Mouse (Mus musculus): ENCODE measurements around the gene Plekhh3.

Gene Plekhh3

DNA sequence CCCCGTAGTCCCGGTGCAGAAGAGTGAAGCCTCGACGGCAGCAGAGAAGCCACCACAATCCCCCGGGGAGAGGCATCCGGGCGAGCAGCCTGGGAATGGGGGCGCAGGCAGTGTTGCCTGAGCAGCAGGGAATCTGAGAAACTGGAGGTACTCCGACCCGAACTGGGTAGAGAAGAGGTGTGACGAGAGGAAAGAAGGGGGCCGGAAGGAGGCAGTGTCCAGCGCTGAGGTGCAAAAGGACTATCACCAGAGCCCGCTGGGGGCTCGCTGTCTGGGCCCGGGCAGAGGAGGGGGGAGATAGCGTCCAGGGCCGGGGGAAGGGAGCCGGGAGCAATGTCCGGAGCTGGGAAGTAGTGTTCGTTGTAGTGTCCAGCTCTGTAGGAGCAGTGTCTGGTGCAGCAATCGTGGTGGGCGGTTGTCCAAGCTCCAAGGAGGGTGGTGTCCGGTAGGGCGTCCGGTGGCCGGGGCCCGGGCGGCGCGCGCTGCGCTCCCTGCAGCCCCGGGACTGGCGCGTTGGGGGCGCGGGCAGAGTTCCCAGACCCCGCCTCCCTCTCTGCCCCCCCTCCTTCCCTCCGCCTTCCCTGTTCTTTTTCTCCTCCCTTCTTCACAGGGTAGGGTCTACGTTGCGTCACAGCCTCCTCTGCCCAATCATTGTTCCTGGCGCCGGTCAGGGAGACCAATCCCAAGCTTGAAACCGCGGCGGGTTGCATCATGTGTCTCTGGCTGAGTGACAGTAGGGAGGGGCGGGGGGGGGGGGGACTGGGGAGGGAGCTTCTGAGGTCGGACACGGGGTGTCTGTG lies at the start of gene Plekhh3:
Gene Plekhh3 (minus strand): TSS at position 541 of the 800 bp plus-strand sequence.
- peak; percentile 79 to 89 for DNase-seq (ENCODE audit: low spot score in 2 of 2)

DNA sequence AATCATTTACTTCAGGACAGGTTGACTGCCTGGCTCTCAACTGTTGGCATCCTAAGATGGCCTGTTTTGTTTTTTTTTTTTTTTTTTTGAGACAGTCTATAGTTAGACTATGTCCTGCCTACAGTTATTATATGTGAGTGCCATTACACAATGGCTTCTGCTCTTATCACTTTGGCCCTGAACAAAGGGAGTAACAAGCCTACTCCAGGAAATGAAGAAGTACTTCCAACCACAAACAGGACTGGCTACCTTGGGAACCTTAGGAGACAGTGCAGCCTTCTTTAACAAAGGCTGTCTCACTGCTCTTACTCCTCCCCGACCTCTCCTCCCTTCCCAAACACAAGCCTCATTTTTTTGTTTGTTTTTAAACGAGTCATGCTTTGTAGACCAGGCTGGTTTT lies 49.7 kb upstream of the Plekhh3 start:
- DNase-seq (ENCODE audit: low spot score in 2 of 2): no peak

DNA sequence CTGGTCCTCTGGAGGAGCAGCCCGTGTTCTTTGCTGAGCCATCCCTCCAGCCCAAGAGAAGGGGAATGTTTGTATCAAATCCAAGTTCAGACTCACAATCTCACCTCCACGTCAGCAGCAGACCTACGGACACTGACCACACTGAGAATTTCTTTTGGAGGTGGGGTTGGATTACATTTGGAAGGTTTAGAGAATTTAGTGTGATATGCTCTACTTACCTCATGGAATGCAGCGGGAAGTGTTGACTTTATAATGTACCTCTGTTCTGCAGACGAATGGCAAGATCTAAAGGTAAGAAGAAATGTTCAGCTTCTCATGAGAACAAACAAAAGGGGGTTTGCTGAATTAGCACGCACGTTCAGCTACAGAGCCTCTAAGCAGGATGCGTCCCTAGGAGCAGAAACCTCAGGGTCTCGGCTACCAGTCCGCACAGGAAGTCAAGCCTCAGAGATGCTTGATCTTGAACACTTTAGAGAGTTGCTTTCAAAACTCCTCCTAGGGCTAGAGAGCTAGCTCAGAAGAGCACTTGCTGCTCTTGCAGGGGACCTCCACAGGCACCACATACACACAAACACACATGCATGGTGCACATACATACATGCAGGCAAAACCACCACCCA lies 47.4 kb upstream of the Plekhh3 start:
- DNase-seq (ENCODE audit: low spot score in 2 of 2): no peak

DNA sequence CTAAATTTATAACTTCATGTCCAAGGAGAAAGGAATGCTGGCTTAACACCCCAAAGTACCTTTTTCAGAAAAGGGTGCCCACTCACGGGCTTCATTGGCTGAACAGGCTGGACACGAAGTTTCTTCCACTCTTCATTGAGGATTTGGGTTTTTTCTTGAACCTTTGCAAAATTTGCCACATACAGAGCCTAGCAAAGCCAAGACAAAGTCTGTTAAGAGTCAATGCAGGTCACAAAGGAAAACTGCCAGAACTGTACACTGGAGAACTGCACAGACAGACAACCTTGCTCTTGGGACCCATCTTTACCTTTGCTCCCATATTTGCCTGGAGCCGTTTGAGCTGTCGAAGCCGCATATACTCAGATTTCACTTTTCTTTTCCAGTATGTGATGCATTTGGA lies 45.8 kb upstream of the Plekhh3 start:
- no peak for DNase-seq (ENCODE audit: low spot score in 2 of 2)

DNA sequence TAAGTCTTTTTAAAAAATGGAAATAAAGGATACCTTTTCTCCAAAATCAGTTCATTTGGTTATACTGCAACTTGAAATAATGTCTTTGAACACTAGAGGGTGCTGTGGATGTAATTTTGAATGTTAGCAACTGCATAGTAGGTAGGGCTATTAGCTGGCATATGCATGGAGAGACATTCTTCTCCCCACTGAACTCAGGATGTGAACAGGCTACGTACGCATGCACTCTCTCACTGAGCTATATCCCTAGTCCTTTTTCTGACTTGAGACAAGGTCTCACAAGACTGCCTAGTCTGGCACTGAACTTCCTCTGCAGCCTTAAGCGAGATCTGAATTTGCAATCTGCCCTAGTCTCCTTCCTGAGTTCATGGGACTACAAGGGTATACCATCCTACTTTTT lies 40.8 kb upstream of the Plekhh3 start:
- no peak for DNase-seq (ENCODE audit: low spot score in 2 of 2)

DNA sequence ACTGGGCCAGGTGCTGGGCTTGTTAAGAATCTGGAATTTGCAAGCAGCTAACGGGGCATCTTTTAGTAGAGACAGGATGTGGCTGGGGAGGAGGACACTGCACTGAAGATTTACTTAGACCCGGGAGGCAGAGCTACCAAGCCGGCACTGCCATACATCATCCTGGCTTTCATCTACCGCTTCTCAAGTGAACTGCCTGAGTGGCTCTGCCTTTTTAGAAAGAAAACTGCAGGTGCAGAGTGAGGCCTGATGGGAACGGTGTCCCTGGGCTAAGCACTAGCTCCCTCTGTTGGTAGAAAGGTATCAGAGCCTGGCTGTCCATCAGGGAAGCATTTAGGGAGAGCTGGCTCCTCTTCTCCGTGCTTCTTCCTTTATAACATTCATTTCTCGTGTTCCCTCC lies 29.8 kb upstream of the Plekhh3 start:
- DNase-seq (ENCODE audit: low spot score in 2 of 2): peak in 1 of 2 experiments; percentile 57

DNA sequence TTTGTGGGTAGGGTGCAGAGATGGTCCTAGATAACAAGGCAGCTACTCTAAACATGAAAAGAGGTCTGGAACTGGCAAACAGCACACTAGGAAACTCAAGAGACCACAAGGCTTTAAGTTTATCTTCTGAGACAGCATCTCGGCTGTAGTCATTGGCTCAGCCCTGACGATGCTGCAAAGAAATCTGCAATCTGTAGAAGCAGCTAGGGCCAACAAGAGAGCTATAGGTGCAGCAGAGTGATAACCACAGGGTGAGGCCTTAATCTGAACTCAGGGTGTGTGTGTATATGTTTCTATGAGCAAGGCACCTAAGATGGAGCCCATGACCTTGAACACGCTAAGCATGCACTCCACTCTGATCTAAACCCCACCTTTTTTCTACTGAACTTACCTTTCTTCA lies 28.4 kb upstream of the Plekhh3 start:
- DNase-seq (ENCODE audit: low spot score in 2 of 2): no peak

DNA sequence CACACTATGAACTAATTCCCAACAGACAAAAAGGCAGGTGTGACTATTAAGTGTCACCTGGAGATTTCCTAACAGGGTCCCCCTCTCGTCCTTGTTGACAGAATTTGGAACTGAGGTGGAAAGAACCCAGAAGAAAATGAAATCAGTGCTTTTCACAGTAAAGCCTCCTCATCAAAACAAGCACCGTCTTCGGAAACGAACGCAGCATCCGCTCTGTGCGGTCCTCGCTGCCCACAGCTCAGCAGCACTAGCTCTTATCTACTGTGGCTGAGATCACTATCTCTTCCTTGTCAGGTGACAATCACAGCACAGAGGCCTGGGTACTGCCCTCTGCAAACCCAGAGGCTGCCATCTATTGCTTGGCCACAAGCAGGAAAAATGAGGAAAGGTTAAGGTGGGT lies 25.0 kb upstream of the Plekhh3 start:
- no peak for DNase-seq (ENCODE audit: low spot score in 2 of 2)

DNA sequence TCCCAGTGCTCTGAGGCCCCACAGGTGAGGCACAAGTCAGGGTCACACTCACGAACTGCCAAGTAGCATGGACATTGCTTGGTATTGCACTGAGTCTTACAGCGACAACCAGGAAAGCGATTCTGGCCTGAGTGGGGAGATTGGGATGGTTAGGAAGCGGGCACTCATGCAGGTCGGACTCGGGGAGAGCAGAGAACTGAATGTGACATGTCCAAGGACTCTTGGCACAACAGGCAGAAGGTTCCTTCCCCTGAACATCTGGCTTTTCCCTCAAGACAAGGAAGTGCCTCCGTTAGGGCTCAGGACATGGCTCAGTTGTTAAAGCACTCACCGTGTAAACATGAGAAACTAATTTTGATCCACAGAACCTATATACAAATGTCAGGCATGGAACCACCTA lies 24.4 kb upstream of the Plekhh3 start:
- no peak for DNase-seq (ENCODE audit: low spot score in 2 of 2)

DNA sequence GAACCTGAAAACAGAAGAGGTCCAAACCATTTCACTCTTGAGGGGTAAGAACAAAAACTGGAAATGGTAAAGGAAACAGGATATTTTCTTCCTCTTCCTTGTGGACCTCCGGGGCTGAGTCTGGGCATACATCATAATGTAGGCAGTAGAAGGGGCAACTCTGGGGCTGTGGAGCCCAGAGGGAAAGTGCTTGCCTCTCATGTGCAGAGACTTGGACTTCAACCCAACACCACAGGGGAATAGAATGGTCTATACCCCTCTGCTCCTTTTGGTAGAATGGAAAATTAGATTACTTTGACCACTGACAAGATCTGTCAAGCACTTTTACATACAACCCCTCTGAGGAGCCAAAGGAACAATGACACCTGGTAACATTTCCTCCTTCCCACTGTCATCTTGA lies 23.9 kb upstream of the Plekhh3 start:
- DNase-seq (ENCODE audit: low spot score in 2 of 2): no peak

DNA sequence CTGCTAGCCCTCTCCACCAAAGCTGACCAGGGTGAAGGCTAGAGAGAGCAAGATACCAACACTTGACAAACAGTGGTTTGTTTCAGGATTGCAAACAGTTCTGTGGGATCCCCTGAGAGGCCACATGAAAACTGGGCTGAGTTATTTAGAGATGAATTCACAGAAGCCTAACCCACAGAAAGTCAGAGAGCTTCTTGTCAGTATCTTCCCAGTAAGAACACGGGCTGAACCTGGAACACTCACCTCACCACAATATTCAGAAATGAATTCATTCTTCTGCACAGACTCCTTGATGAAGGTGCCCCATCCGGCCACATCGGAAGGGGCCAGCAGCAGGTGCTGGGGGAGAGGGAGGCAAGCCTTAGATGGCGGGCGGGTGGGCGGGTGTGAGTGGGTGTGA lies 23.5 kb upstream of the Plekhh3 start:
- no peak for DNase-seq (ENCODE audit: low spot score in 2 of 2)

DNA sequence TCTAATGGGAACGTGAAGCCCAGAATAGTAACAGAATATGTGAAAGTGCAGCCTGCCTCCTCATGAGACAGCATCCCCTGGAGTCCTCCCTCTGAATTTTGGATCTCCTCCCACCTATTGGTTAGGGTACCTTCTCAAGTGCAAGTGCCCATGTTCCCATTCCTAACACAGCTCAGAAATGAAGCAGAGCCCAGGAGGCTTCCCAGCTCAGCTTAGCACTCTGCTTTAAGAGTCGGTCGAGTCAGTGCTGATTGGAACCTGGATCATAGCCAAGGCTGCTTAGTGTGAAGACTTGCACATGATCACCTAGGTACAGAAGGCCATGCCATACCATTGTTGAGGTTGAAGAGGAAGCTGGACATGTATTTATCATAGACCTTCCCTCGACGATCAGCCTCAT lies 23.0 kb upstream of the Plekhh3 start:
- DNase-seq (ENCODE audit: low spot score in 2 of 2): no peak

DNA sequence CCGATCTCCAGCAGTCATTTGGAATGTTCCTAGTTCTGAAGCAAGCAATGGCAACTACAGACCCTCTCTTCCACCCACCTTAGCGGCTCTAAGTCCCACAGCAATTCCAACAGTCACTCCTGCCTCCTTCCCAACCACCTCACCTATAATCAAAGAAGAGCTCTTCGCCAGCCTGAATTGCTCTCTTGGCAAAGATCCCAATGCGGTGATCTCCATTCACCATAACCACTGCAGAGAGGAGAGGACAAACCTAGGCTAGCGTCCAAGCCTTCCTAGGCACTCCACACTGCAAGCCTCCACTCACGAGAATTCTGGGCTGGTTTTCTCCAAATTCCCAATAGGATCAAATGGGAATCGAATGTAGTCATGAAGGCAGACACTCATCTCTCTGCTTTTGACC lies 21.9 kb upstream of the Plekhh3 start:
- no peak for DNase-seq (ENCODE audit: low spot score in 2 of 2)

DNA sequence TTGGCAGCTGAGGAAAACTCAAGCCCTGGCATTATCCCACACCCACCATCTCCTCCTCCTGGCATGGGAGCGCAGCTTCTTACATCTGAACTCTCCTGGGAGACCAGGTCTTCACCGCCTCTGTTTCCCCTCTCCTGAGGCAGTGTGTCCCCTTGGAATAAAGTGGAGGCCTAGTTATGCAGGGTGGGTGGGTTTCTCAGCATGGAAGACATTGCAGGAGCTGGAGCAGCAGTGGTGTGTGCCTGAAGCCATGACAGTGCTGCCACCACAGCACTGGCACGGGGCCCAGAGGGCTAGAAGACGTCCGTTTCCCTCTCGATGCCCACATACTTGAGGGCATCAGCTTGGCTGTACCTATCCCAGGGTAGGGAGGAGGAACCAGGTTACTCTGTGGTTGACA lies 21.5 kb upstream of the Plekhh3 start:
- DNase-seq (ENCODE audit: low spot score in 2 of 2): no peak

DNA sequence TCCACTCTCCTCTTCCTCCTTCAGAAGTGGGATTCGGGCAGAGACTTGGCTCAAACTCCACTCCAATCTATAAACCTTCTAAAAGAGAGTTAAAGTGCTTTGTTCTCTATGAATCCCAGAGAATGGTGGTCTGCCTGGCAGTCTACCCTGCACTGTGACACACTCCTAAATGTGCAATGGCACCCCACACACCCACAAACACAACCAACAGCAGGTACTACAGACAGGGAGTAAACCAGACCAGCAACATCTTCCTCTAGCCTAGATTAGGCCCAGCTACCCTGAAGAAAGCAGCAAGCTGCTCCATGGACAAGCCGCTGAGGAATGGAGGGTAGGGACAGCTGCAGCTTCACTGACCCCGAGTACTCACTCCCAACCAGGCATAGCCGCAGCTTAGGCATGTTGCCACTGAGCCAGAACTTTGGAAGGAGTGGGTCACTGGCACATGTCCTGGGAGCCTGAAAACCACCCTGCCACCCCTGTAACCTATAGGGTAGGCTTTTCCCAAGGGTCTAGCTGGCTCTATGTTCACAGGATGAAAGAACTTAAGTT lies 20.8 kb upstream of the Plekhh3 start:
- DNase-seq (ENCODE audit: low spot score in 2 of 2): no peak

DNA sequence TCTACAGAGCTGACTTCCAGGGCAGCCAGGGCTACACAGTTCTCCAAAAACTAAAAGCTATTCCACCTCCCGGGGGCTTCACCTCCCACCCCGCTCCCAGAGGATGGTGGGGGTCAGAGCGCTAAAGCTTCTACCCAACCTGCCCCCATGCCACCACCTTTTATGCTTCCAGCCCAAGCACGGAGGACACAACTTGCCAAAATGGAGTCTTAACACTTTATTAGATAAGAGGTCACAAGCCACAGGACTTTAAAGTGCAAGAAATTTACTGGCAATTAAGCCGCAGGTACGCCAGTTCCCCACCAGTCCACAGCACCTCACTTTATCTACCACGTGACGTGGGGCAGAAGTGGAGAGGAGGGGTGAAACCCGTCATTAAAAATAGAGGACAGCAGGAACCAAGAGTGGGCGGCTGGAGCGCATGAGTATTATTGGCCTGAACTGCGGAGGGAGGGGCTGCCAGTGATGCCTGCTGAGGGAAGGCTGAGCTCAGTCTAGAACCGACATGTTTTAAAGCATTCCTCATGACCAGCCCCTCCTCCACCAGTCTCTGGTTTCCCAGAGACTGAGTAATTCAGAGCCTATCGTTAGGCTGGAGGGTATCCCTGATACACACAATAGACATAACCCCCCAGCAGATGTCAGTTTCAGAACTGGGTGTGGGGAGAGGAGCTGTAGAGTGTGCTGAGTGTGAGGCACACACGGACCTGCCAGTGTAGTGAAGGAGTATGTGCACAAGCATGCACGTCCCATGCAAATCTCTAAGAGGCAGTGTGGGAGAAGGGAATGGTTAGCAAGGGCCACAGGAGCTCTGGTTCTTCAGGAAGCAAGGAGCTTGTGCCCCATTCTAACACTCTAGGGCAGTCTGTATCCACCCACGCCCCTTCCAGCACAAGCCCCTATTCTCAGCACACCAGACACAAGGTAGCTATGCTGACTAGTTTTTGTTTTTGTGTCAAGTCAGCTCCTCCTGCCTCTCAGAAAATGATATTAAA lies 20.1 kb upstream of the Plekhh3 start:
- DNase-seq (ENCODE audit: low spot score in 2 of 2): no peak

DNA sequence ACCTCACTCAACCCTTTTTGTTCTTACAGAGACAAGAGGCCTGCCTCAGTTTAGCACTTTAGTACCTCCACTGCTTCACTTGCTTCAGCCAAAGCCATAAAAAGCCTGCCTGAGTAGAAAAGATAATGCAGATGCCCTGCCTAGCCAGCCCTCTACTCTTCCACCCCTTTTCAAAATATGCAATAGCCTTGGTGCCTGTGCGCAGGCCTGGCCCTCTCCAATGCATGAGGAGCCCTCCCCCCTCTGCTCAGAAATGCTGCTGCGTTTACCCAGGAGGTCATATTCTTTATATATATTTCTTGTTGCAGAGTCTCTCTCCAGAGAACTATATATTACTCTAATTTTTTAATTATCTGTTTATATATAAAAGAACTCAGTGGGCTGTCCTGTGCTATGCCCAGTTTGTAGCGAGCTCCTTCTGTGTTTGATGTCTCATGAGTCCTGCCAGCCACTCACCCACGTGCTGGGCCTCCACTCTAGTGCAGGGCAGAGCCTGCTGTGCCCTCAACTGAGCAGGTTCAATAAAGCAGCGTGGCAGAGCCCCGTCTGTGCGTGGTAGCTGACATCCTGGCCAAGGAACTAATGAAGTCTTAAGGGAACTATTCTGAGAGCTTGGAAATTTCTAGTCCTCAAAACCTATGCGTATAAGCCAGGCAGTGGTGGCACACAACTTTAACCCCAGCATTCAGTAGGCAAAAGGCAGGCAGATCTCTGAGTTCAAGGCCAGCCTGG lies 19.2 kb upstream of the Plekhh3 start:
- no peak for DNase-seq (ENCODE audit: low spot score in 2 of 2)

DNA sequence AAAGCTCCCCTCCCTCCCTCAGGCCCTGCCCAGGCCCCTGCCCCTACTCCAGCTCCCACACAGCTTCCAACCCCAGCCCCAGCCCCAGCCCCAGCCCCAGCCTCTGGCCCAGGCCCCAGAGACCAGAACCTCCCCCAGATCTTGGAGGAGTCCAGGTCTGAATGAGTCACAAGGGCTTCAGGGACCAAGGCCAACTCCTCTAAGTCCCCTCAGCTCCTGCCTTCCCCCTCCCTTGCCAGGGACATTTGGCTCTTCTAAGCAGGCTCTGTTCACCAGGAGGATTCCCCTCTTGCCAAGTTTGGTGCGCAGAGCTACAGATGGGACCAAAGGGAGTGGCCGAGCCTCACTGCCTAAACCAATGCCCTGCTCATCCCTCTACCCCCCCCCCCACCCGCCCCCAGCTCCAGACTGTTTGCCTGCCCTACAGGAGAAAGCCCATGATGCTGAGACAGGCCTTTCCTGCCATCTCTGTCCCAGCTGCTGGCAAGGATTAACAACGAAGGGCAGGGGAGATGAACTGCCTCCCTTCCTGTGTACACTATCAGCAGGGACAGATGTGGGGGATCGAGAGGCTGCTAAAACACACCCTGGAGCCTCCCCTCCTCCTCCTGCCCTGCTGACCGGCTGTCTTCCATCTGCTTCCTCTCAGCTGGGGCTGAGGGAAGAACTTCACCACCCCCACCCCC lies 18.5 kb upstream of the Plekhh3 start:
- DNase-seq (ENCODE audit: low spot score in 2 of 2): peak in 1 of 2 experiments; percentile 78

DNA sequence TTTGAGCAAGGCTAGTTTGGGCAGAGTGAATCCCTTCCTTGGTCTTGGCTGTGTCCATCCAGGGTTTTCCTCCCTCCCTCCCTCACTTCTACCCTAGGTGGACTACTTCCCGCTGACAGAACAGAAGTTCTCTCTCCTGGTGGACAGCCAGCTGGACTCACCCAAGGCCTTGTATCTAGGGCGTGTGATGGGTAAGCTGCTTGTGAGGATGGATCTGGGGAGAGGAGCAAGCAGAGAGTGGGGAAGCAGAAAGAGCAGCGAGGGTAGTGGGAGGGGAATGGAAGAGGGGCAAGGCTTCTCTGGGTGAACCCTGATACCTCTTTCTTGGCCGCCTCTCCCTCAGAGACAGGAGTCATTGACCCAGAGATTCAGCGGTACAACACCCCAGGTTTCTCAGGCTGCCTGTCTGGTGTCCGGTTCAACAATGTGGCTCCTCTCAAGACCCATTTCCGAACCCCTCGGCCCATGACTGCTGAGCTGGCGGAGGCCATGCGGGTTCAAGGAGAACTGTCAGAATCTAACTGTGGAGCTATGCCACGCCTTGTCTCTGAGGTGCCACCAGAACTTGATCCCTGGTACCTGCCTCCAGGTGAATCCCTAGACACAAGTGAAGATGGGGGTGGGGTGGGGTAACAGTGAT lies 17.1 kb upstream of the Plekhh3 start:
- no peak for DNase-seq (ENCODE audit: low spot score in 2 of 2)

DNA sequence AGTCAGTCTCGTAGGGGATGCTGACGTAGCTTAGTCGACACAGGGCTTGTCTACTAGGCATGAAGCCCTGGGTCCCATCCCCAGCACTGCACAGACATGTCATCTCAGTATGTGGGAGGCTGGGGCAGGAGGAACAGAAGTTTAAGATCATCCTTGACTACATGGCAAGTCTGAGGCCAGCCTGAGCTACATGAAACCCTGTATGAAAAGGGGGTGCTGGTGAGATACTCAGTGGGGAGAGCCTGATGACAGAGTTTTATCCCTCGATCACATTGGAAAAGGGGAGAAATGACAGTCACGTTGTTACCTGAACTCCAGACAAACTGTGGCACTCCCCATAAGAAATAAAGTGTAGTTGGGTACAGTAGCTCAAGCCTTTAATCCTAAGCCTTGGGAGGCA lies 16.4 kb upstream of the Plekhh3 start:
- no peak for DNase-seq (ENCODE audit: low spot score in 2 of 2)
